Mouse (Mus musculus) intestine, embryonic 15.5 days (tissue): ENCODE measurements around the gene Sfxn4. TPM values are rescaled to one million over a fixed set of nuclear protein-coding genes. Genes with fewer than 3 reads are reported as not detected.

Source experiments
- ATAC-seq: fragments of 200-750 bp; cut with Nextera tagmentation; 2 replicates; pipeline ENCODE4 v1.8.0; 2017; ENCODE audit warnings: moderate TSS enrichment, moderate library complexity
- H3K27ac ChIP-seq: fragments of 300-500 bp; sonication (generic); 2 replicates; pipeline ENCODE4 v1.5.1; 2015; ENCODE audit warnings: mild to moderate bottlenecking, inconsistent platforms
- H3K27me3 ChIP-seq: fragments of 300-500 bp; sonication (generic); replicated peaks from 2 replicates; pipeline ENCODE4 v1.6.1; 2015; ENCODE audit warnings: inconsistent platforms
- H3K36me3 ChIP-seq: fragments of 300-500 bp; sonication (generic); 2 replicates; pipeline ENCODE4 v1.6.1; 2015; ENCODE audit warnings: inconsistent platforms
- H3K4me1 ChIP-seq: fragments of 300-500 bp; sonication (generic); replicated peaks from 2 replicates; pipeline ENCODE4 v1.6.1; 2015; ENCODE audit warnings: inconsistent platforms
- H3K4me2 ChIP-seq: fragments of 300-500 bp; sonication (generic); replicated peaks from 2 replicates; pipeline ENCODE4 v1.6.1; 2015; ENCODE audit warnings: mild to moderate bottlenecking, inconsistent platforms
- H3K4me3 ChIP-seq: fragments of 300-500 bp; sonication (generic); replicated peaks from 2 replicates; pipeline ENCODE4 v1.5.1; 2015; ENCODE audit warnings: inconsistent platforms
- H3K9ac ChIP-seq: fragments of 300-500 bp; sonication (generic); 2 replicates; pipeline ENCODE4 v1.6.1; 2015; ENCODE audit warnings: inconsistent platforms
- H3K9me3 ChIP-seq: fragments of 300-500 bp; sonication (generic); 2 replicates; pipeline ENCODE4 v1.6.1; 2016; ENCODE audit warnings: inconsistent platforms
- WGBS: fragments of 180-500 bp; shearing (Covaris S2); methylation state at CpG from one replicate; pipeline ENCODE4 v1.1.7; 2015; 5-methylcytosine and 5-hydroxymethylcytosine counted together
- polyA plus RNA-seq: library from polyadenylated mRNA; unstranded; fragments of >200 nt; fragmentation: Nextera tagmentation; extraction: Ambion mirVana; gene quantifications from 2 replicates; pipeline ENCODE4 v1.2.1, GENCODE M21; 2015

The Sfxn4 gene
- polyA plus RNA-seq, 1 experiment from 2014 or later = 5.0 TPM

DNA sequence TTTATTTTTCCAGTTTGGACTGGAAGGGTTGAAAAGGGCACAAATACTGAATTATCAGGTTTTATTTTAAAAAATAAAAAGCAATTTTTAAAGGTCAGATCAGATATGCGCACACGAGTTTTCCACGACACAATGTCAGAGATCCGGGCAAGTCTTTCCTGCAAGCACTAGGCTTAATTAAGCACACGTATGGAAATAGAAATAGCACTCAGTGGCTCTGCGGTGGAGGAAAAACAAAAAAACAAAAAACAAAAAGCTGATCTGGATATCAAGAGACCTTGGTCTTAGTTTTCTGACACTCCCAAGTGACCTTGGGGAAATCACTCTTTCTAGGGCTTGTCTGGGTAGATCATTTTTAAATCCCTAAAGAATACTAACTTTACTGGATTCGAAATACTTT, 71.8 kb downstream of the Sfxn4 start:
- Histone ChIP-seq H3K4me3 (peak overlapping the region; percentile 91), H3K4me1 (peaks cover 4% of the 10 kb centered on the region; the same call in 1 of the 2 replicates), H3K36me3 (no peaks in the 10 kb centered on the region), H3K9ac (peak overlapping the region; percentile 99), H3K4me2 (peak overlapping the region; percentile 60), H3K27ac (peak overlapping the region; percentile 98), H3K9me3 (no peaks in the 10 kb centered on the region), H3K27me3 (no peaks in the 10 kb centered on the region)
- WGBS = under 1% methylated on average over 7 of the region's 7 CpGs
- ATAC-seq = no peak

DNA sequence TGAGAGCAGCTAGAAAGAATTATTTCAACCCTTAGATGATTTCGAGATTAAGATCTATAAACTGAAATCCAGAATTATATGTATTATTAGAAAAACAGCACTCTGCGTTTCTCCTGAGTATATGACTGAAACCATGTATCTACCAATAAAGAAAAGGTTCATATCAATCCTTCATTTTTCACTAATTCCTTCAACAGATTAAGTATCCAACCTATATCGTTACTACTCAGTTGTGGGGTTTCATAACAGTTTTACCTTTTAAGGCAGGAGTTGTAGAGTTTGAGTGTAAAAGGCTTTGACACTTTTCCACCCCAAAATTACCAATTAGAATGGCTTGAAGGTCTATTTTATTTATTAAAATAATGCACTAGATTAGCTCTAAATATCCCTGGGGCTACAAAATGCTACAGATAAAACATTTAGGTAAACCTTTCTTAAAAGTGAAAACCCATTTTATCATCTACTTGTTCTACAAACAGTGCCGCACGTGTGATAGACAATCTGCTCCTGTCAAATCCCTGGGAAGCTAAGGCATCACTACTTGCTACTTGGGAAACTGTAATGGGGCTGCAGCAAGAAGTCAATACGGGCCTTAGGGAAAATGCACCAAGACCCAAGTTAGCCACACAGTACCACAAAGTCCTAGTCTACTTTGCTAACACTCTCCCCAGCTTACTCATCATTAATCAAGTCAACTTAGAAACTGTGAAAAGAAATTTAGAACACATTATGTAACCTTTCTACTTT, 72.9 kb downstream of the Sfxn4 start:
- ATAC-seq = no peak
- Histone ChIP-seq H3K4me1 (peaks cover 4% of the 10 kb centered on the region; the same call in 1 of the 2 replicates), H3K9me3 (no peaks in the 10 kb centered on the region), H3K4me3 (peak overlapping the region; percentile 26), H3K36me3 (no peaks in the 10 kb centered on the region), H3K4me2 (peak overlapping the region; percentile 60), H3K27me3 (no peaks in the 10 kb centered on the region), H3K9ac (no peak overlapping the region), H3K27ac (no peak overlapping the region)
- 30% methylated on average over 6 of the region's 6 CpGs for WGBS

DNA sequence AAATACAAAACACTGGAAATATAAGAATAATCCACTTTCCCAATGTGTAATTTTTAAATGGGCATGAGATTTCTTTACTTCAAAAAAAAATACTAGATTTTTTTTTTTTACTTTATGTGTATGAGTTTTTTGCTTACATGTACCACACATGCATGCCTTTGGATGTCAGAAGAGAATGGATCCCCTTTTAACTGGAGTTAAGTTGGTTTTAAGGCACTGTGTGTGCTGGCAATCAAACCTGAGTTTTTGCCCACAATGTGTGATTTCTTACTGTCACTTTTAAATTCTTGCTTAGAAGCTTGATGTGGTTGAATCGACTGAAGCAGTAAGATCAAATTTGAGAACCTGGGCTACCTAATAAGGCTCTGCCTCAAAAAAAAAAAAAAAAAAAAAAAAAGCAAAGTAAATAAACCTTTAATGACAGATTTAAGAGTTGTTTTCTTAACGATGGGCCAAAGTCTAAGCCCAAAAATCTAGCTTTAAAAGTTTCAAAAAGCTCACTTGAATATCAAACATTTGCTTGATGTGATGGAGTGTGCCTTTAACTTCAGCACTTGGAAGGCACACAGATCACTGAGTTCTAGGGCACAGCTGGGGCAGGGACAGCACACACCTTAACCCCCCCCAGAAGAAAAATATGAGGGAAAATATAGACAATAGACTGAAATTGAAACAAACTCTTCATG, 73.7 kb downstream of the Sfxn4 start:
- no peak for ATAC-seq
- no peaks in the 10 kb centered on the region for H3K27me3 ChIP-seq
- peaks cover 4% of the 10 kb centered on the region; the same call in 1 of the 2 replicates for H3K4me1 ChIP-seq
- peak overlapping the region; percentile 60 for H3K4me2 ChIP-seq
- no peaks in the 10 kb centered on the region for H3K9me3 ChIP-seq
- no peak overlapping the region for H3K4me3 ChIP-seq
- WGBS = 33% methylated on average over 2 of the region's 2 CpGs
- no peaks in the 10 kb centered on the region for H3K36me3 ChIP-seq
- H3K9ac ChIP-seq = no peak overlapping the region
- no peak overlapping the region for H3K27ac ChIP-seq

Other genes starting within 250 kb of the Sfxn4 start
- gene Nanos1, start 105.5 kb downstream of the Sfxn4 start, polyA plus RNA-seq = 1.1 and 1.3 TPM in 2 replicates
- 138 and 140 TPM in 2 replicates for gene Eif3a, start 70.8 kb downstream of the Sfxn4 start, polyA plus RNA-seq
- gene Fam45a, start 49.9 kb downstream of the Sfxn4 start, polyA plus RNA-seq = 32.0 TPM in 2 replicates
- 150 and 158 TPM in 2 replicates for gene Prdx3, start 13.1 kb upstream of the Sfxn4 start, polyA plus RNA-seq
- gene Grk5, start 28.3 kb upstream of the Sfxn4 start, polyA plus RNA-seq = 1.5 and 2.0 TPM in 2 replicates